Mouse (Mus musculus) kidney, adult 9 months (tissue): ENCODE results near the gene Zbtb42.
A peak's percentile ranks its signal among the peaks of the same experiment; 100 is the strongest.

Experiments used
- DNase-seq: peaks from one replicate; pipeline ENCODE4 v3.0.0; 2022

The Zbtb42 gene

GRCm38 (mm10) chr12:112678555-112679026 is at the start of gene Zbtb42:
Zbtb42 (plus strand) TSS chr12:112678828.
- peak; percentile 51 for DNase-seq

GRCm38 (mm10) chr12:112628928-112629721 is 49.5 kb upstream of the Zbtb42 start:
- DNase-seq = peak; percentile 42

GRCm38 (mm10) chr12:112630029-112630428 is 48.6 kb upstream of the Zbtb42 start:
- DNase-seq = no peak

- no peak for DNase-seq
These were observed 47.8 kb upstream of the Zbtb42 start for GRCm38 (mm10) chr12:112630796-112631195.

- no peak for DNase-seq
These were observed 47.2 kb upstream of the Zbtb42 start for GRCm38 (mm10) chr12:112631472-112631871.

GRCm38 (mm10) chr12:112632084-112632777 is 46.4 kb upstream of the Zbtb42 start:
- no peak for DNase-seq

- no peak for DNase-seq
These were observed 45.7 kb upstream of the Zbtb42 start for GRCm38 (mm10) chr12:112632907-112633306.

GRCm38 (mm10) chr12:112633686-112634085 is 44.9 kb upstream of the Zbtb42 start:
- no peak for DNase-seq

GRCm38 (mm10) chr12:112639526-112639925 is 39.1 kb upstream of the Zbtb42 start:
- DNase-seq = no peak

- no peak for DNase-seq
These were observed 35.5 kb upstream of the Zbtb42 start for GRCm38 (mm10) chr12:112643126-112643525.

- peak; percentile 98 for DNase-seq
These were observed 34.3 kb upstream of the Zbtb42 start, which contains the start of gene Siva1 for GRCm38 (mm10) chr12:112644180-112644854. Siva1 (plus strand) TSS chr12:112644679.

GRCm38 (mm10) chr12:112644855-112645506 is 33.6 kb upstream of the Zbtb42 start:
- no peak for DNase-seq

- no peak for DNase-seq
These were observed 32.5 kb upstream of the Zbtb42 start for GRCm38 (mm10) chr12:112646139-112646538.

- no peak for DNase-seq
These were observed 30.5 kb upstream of the Zbtb42 start for GRCm38 (mm10) chr12:112648081-112648480.

GRCm38 (mm10) chr12:112651778-112652439 is 26.7 kb upstream of the Zbtb42 start:
- no peak for DNase-seq

- peak; percentile 91 for DNase-seq
These were observed 25.3 kb upstream of the Zbtb42 start for GRCm38 (mm10) chr12:112653157-112653824.

GRCm38 (mm10) chr12:112654076-112654475 is 24.6 kb upstream of the Zbtb42 start:
- no peak for DNase-seq

GRCm38 (mm10) chr12:112658619-112659018 is 20.0 kb upstream of the Zbtb42 start:
- no peak for DNase-seq

GRCm38 (mm10) chr12:112659109-112659508 is 19.5 kb upstream of the Zbtb42 start:
- DNase-seq = peak; percentile 65

- no peak for DNase-seq
These were observed 17.9 kb upstream of the Zbtb42 start for GRCm38 (mm10) chr12:112660576-112661326.

GRCm38 (mm10) chr12:112661327-112661605 is 17.4 kb upstream of the Zbtb42 start:
- no peak for DNase-seq
